Mouse (Mus musculus): ENCODE results near the gene Gjd3. TPM values are rescaled to one million over a fixed set of nuclear protein-coding genes. Genes with fewer than 3 reads are reported as not detected.
A peak's percentile ranks its signal among the peaks of the same experiment; 100 is the strongest.

Gjd3 gene
- total and polyA plus RNA-seq, 2 experiments from 2014 or later, result 4.5 to 5.1 TPM

GRCm38 (mm10) chr11:98933151-98933550 lies 49.7 kb downstream of the Gjd3 start:
- TF ChIP-seq CTCF (IDR thresholded peaks at IDR 0.05), result peak; percentile 53
- 50% methylated on average over 9 of the region's 9 CpGs for WGBS
- Histone ChIP-seq H3K4me1 (ENCODE audit: insufficient read depth, low read length) (peaks cover 26% of the 10 kb centered on the region; the same call in 1 of the 2 replicates), H3K9ac (replicated peaks; ENCODE audit: low read length, poor library complexity, severe bottlenecking) (no peak overlapping the region), H3K27ac (ENCODE audit: low read depth, low read length) (no peak overlapping the region), H3K27me3 (ENCODE audit: insufficient read depth, low read length) (0 out of 2 replicates have a peak, but pooled peaks cover 3% of the 10 kb centered on the region), H3K36me3 (ENCODE audit: insufficient read depth, low read length) (no peaks in the 10 kb centered on the region), H3K9me3 (ENCODE audit: low read length) (no peaks in the 10 kb centered on the region), H3K4me2 (ENCODE audit: low read depth, low read length, poor library complexity, severe bottlenecking) (no peak overlapping the region), H3K4me3 (ENCODE audit: low read depth, low read length) (no peak overlapping the region)
- ATAC-seq (ENCODE audit: low FRiP score), result no peak
- DNase-seq (ENCODE audit: low spot score), result peak; percentile 57

- H3K4me2 ChIP-seq (ENCODE audit: low read depth, low read length, poor library complexity, severe bottlenecking), result no peak overlapping the region
Measured at GRCm38 (mm10) chr11:98932293-98933091, 50.3 kb downstream of the Gjd3 start.

More at GRCm38 (mm10) chr11:98932293-98933091, 50.3 kb downstream of the Gjd3 start:
- Histone ChIP-seq H3K27ac (ENCODE audit: low read depth, low read length) (no peak overlapping the region), H3K4me1 (ENCODE audit: insufficient read depth, low read length) (peaks cover 25% of the 10 kb centered on the region; the same call in 1 of the 2 replicates), H3K27me3 (ENCODE audit: insufficient read depth, low read length) (0 out of 2 replicates have a peak, but pooled peaks cover 3% of the 10 kb centered on the region), H3K9me3 (ENCODE audit: low read length) (no peaks in the 10 kb centered on the region), H3K36me3 (ENCODE audit: insufficient read depth, low read length) (no peaks in the 10 kb centered on the region), H3K4me3 (ENCODE audit: low read depth, low read length) (no peak overlapping the region), H3K9ac (replicated peaks; ENCODE audit: low read length, poor library complexity, severe bottlenecking) (no peak overlapping the region)
- WGBS, result 35% methylated on average over 19 of the region's 19 CpGs
- DNase-seq (ENCODE audit: low spot score) (no peak), ATAC-seq (ENCODE audit: low FRiP score) (no peak)
- TF ChIP-seq CTCF (IDR thresholded peaks at IDR 0.05), result no peak

Other genes with a start within 250 kb of the Gjd3 start
- 774 and 843 TPM in 2 replicates for gene Thra, start 242.4 kb downstream of the Gjd3 start, total RNA-seq (2014; rRNA removed)
- gene Thra, start 242.4 kb downstream of the Gjd3 start, polyA plus RNA-seq (2015; fragmentation: Nextera tagmentation; extraction: Ambion mirVana), result 165 and 182 TPM in 2 replicates
- gene Nr1d1, start 207.7 kb downstream of the Gjd3 start, total RNA-seq (2014; rRNA removed), result 7.1 and 11.0 TPM in 2 replicates
- 12.3 and 14.3 TPM in 2 replicates for gene Nr1d1, start 207.7 kb downstream of the Gjd3 start, polyA plus RNA-seq (2015; fragmentation: Nextera tagmentation; extraction: Ambion mirVana)
- gene Msl1, start 187.5 kb downstream of the Gjd3 start, total RNA-seq (2014; rRNA removed), result 88.3 and 107 TPM in 2 replicates
- gene Msl1, start 187.5 kb downstream of the Gjd3 start, polyA plus RNA-seq (2015; fragmentation: Nextera tagmentation; extraction: Ambion mirVana), result 22.3 and 25.8 TPM in 2 replicates
- 29.4 and 32.2 TPM in 2 replicates for gene Casc3, start 178.1 kb downstream of the Gjd3 start, total RNA-seq (2014; rRNA removed)
- 34.0 and 39.7 TPM in 2 replicates for gene Casc3, start 178.1 kb downstream of the Gjd3 start, polyA plus RNA-seq (2015; fragmentation: Nextera tagmentation; extraction: Ambion mirVana)
- gene Rapgefl1, start 146.2 kb downstream of the Gjd3 start, total RNA-seq (2014; rRNA removed), result 39.0 and 40.8 TPM in 2 replicates
- gene Rapgefl1, start 146.2 kb downstream of the Gjd3 start, polyA plus RNA-seq (2015; fragmentation: Nextera tagmentation; extraction: Ambion mirVana), result 10.9 and 11.4 TPM in 2 replicates
- 9.2 and 9.8 TPM in 2 replicates for gene Wipf2, start 119.4 kb downstream of the Gjd3 start, total RNA-seq (2014; rRNA removed)
- 3.0 and 3.8 TPM in 2 replicates for gene Wipf2, start 119.4 kb downstream of the Gjd3 start, polyA plus RNA-seq (2015; fragmentation: Nextera tagmentation; extraction: Ambion mirVana)
- 0.19 and 0.44 TPM in 2 replicates for gene Cdc6, start 75.2 kb downstream of the Gjd3 start, total RNA-seq (2014; rRNA removed)
- gene Cdc6, start 75.2 kb downstream of the Gjd3 start, polyA plus RNA-seq (2015; fragmentation: Nextera tagmentation; extraction: Ambion mirVana), result 0.52 and 0.65 TPM in 2 replicates
- gene Rara, start 55.2 kb downstream of the Gjd3 start, total RNA-seq (2014; rRNA removed), result 14.3 and 20.4 TPM in 2 replicates
- 8.2 and 8.7 TPM in 2 replicates for gene Rara, start 55.2 kb downstream of the Gjd3 start, polyA plus RNA-seq (2015; fragmentation: Nextera tagmentation; extraction: Ambion mirVana)
- gene Top2a, start 41.2 kb upstream of the Gjd3 start, total RNA-seq (2014; rRNA removed), result 13.9 and 21.1 TPM in 2 replicates
- 7.4 and 10.0 TPM in 2 replicates for gene Top2a, start 41.2 kb upstream of the Gjd3 start, polyA plus RNA-seq (2015; fragmentation: Nextera tagmentation; extraction: Ambion mirVana)
- gene Igfbp4, start 58.2 kb upstream of the Gjd3 start, total RNA-seq (2014; rRNA removed), result 78.8 and 96.7 TPM in 2 replicates
- 92.4 and 104 TPM in 2 replicates for gene Igfbp4, start 58.2 kb upstream of the Gjd3 start, polyA plus RNA-seq (2015; fragmentation: Nextera tagmentation; extraction: Ambion mirVana)
- gene Tns4, start 106.3 kb upstream of the Gjd3 start, total RNA-seq (2014; rRNA removed), result 0.38 TPM in 2 replicates
- 0.17 and 0.26 TPM in 2 replicates for gene Tns4, start 106.3 kb upstream of the Gjd3 start, polyA plus RNA-seq (2015; fragmentation: Nextera tagmentation; extraction: Ambion mirVana)
- gene Ccr7, start 172.1 kb upstream of the Gjd3 start, total RNA-seq (2014; rRNA removed), result not detected in 2 replicates
- gene Ccr7, start 172.1 kb upstream of the Gjd3 start, polyA plus RNA-seq (2015; fragmentation: Nextera tagmentation; extraction: Ambion mirVana), result not detected in 2 replicates
- gene Smarce1, start 248.0 kb upstream of the Gjd3 start, total RNA-seq (2014; rRNA removed), result 94.9 and 116 TPM in 2 replicates
- gene Smarce1, start 248.0 kb upstream of the Gjd3 start, polyA plus RNA-seq (2015; fragmentation: Nextera tagmentation; extraction: Ambion mirVana), result 170 and 184 TPM in 2 replicates

Measured in midbrain, postnatal 0 days (tissue).